Mouse (Mus musculus): ENCODE measurements around the gene Cytl1. TPM values are rescaled to one million over a fixed set of nuclear protein-coding genes. Genes with fewer than 3 reads are reported as not detected.
A peak's percentile ranks its signal among the peaks of the same experiment; 100 is the strongest.

Cytl1 gene
- polyA plus RNA-seq, 1 experiment from 2014 or later: 1.2 TPM

GRCm38 (mm10) chr5:37762046-37762445 lies 26.7 kb downstream of the Cytl1 start:
- DNase-seq (ENCODE audit: low spot score) (no peak), ATAC-seq (ENCODE audit: low FRiP score) (no peak)
- Histone ChIP-seq H3K4me1 (replicated peaks; ENCODE audit: control insufficient read depth, insufficient read depth, low read length) (no peaks in the 10 kb centered on the region), H3K27me3 (ENCODE audit: control insufficient read depth, insufficient read depth, low read length) (peaks cover 21% of the 10 kb centered on the region), H3K27ac (no peak overlapping the region), H3K9me3 (ENCODE audit: control insufficient read depth, low read length) (no peaks in the 10 kb centered on the region), H3K4me2 (replicated peaks) (no peak overlapping the region), H3K4me3 (replicated peaks; ENCODE audit: low read length) (no peak overlapping the region), H3K36me3 (replicated peaks; ENCODE audit: control insufficient read depth, insufficient read depth) (no peaks in the 10 kb centered on the region), H3K9ac (no peak overlapping the region)
- 90% methylated on average over 3 of the region's 3 CpGs for WGBS

GRCm38 (mm10) chr5:37765851-37766250 lies 30.5 kb downstream of the Cytl1 start:
- ATAC-seq (ENCODE audit: low FRiP score) (no peak), DNase-seq (ENCODE audit: low spot score) (no peak)
- WGBS: 15% methylated on average over 8 of the region's 8 CpGs
- Histone ChIP-seq H3K9me3 (ENCODE audit: control insufficient read depth, low read length) (no peaks in the 10 kb centered on the region), H3K4me2 (replicated peaks) (no peak overlapping the region), H3K27ac (no peak overlapping the region), H3K36me3 (replicated peaks; ENCODE audit: control insufficient read depth, insufficient read depth) (no peaks in the 10 kb centered on the region), H3K9ac (no peak overlapping the region), H3K27me3 (ENCODE audit: control insufficient read depth, insufficient read depth, low read length) (peaks cover 34% of the 10 kb centered on the region), H3K4me3 (replicated peaks; ENCODE audit: low read length) (no peak overlapping the region), H3K4me1 (replicated peaks; ENCODE audit: control insufficient read depth, insufficient read depth, low read length) (no peaks in the 10 kb centered on the region)

- Histone ChIP-seq H3K4me1 (replicated peaks; ENCODE audit: control insufficient read depth, insufficient read depth, low read length) (no peaks in the 10 kb centered on the region), H3K27ac (no peak overlapping the region), H3K4me2 (replicated peaks) (no peak overlapping the region), H3K4me3 (replicated peaks; ENCODE audit: low read length) (no peak overlapping the region), H3K27me3 (ENCODE audit: control insufficient read depth, insufficient read depth, low read length) (peaks cover 34% of the 10 kb centered on the region), H3K9me3 (ENCODE audit: control insufficient read depth, low read length) (no peaks in the 10 kb centered on the region), H3K9ac (no peak overlapping the region), H3K36me3 (replicated peaks; ENCODE audit: control insufficient read depth, insufficient read depth) (no peaks in the 10 kb centered on the region)
- WGBS: 86% methylated on average over 5 of the region's 5 CpGs
- DNase-seq (ENCODE audit: low spot score) (no peak), ATAC-seq (ENCODE audit: low FRiP score) (no peak)
Observed at GRCm38 (mm10) chr5:37767231-37767630, 31.9 kb downstream of the Cytl1 start.

- Histone ChIP-seq H3K27me3 (ENCODE audit: control insufficient read depth, insufficient read depth, low read length) (peaks cover 41% of the 10 kb centered on the region), H3K27ac (0 out of 2 replicates have a peak overlapping the region, but pooled peaks have one; percentile 2), H3K9me3 (ENCODE audit: control insufficient read depth, low read length) (no peaks in the 10 kb centered on the region), H3K4me2 (replicated peaks) (no peak overlapping the region), H3K4me1 (replicated peaks; ENCODE audit: control insufficient read depth, insufficient read depth, low read length) (no peaks in the 10 kb centered on the region), H3K9ac (no peak overlapping the region), H3K4me3 (replicated peaks; ENCODE audit: low read length) (no peak overlapping the region), H3K36me3 (replicated peaks; ENCODE audit: control insufficient read depth, insufficient read depth) (no peaks in the 10 kb centered on the region)
- WGBS: 6% methylated on average over 5 of the region's 5 CpGs
- ATAC-seq (ENCODE audit: low FRiP score) (peak; percentile 76; the same call in 1 of the 2 replicates), DNase-seq (ENCODE audit: low spot score) (peak; percentile 87)
Observed at GRCm38 (mm10) chr5:37769031-37769430, 33.7 kb downstream of the Cytl1 start.

GRCm38 (mm10) chr5:37770870-37771269 lies 35.6 kb downstream of the Cytl1 start:
- Histone ChIP-seq H3K27me3 (ENCODE audit: control insufficient read depth, insufficient read depth, low read length) (peaks cover 33% of the 10 kb centered on the region), H3K36me3 (replicated peaks; ENCODE audit: control insufficient read depth, insufficient read depth) (no peaks in the 10 kb centered on the region), H3K4me3 (replicated peaks; ENCODE audit: low read length) (no peak overlapping the region), H3K9ac (no peak overlapping the region), H3K4me2 (replicated peaks) (no peak overlapping the region), H3K4me1 (replicated peaks; ENCODE audit: control insufficient read depth, insufficient read depth, low read length) (no peaks in the 10 kb centered on the region), H3K9me3 (ENCODE audit: control insufficient read depth, low read length) (no peaks in the 10 kb centered on the region), H3K27ac (no peak overlapping the region)
- ATAC-seq (ENCODE audit: low FRiP score): no peak
- WGBS: 89% methylated on average over 6 of the region's 6 CpGs
- DNase-seq (ENCODE audit: low spot score): no peak

GRCm38 (mm10) chr5:37774011-37774410 lies 38.7 kb downstream of the Cytl1 start:
- ATAC-seq (ENCODE audit: low FRiP score) (no peak), DNase-seq (ENCODE audit: low spot score) (no peak)
- Histone ChIP-seq H3K4me1 (replicated peaks; ENCODE audit: control insufficient read depth, insufficient read depth, low read length) (no peaks in the 10 kb centered on the region), H3K4me3 (replicated peaks; ENCODE audit: low read length) (no peak overlapping the region), H3K4me2 (replicated peaks) (no peak overlapping the region), H3K9me3 (ENCODE audit: control insufficient read depth, low read length) (no peaks in the 10 kb centered on the region), H3K36me3 (replicated peaks; ENCODE audit: control insufficient read depth, insufficient read depth) (no peaks in the 10 kb centered on the region), H3K27me3 (ENCODE audit: control insufficient read depth, insufficient read depth, low read length) (peaks cover 11% of the 10 kb centered on the region), H3K27ac (no peak overlapping the region), H3K9ac (no peak overlapping the region)
- WGBS: 85% methylated on average over 4 of the region's 4 CpGs

GRCm38 (mm10) chr5:37775681-37776080 lies 40.4 kb downstream of the Cytl1 start:
- H3K4me3 ChIP-seq (replicated peaks; ENCODE audit: low read length): no peak overlapping the region
- H3K4me2 ChIP-seq (replicated peaks): no peak overlapping the region
- DNase-seq (ENCODE audit: low spot score) (no peak), ATAC-seq (ENCODE audit: low FRiP score) (no peak)
- WGBS: 59% methylated on average over 5 of the region's 5 CpGs
- no peaks in the 10 kb centered on the region for H3K4me1 ChIP-seq (replicated peaks; ENCODE audit: control insufficient read depth, insufficient read depth, low read length)
- no peaks in the 10 kb centered on the region for H3K9me3 ChIP-seq (ENCODE audit: control insufficient read depth, low read length)
- H3K27me3 ChIP-seq (ENCODE audit: control insufficient read depth, insufficient read depth, low read length): peaks cover 11% of the 10 kb centered on the region
- H3K9ac ChIP-seq: no peak overlapping the region
- no peak overlapping the region for H3K27ac ChIP-seq
- H3K36me3 ChIP-seq (replicated peaks; ENCODE audit: control insufficient read depth, insufficient read depth): no peaks in the 10 kb centered on the region

- Histone ChIP-seq H3K4me1 (replicated peaks; ENCODE audit: control insufficient read depth, insufficient read depth, low read length) (no peaks in the 10 kb centered on the region), H3K9me3 (ENCODE audit: control insufficient read depth, low read length) (no peaks in the 10 kb centered on the region), H3K36me3 (replicated peaks; ENCODE audit: control insufficient read depth, insufficient read depth) (no peaks in the 10 kb centered on the region), H3K27me3 (ENCODE audit: control insufficient read depth, insufficient read depth, low read length) (no peaks in the 10 kb centered on the region), H3K4me3 (replicated peaks; ENCODE audit: low read length) (no peak overlapping the region), H3K9ac (no peak overlapping the region), H3K4me2 (replicated peaks) (no peak overlapping the region), H3K27ac (no peak overlapping the region)
- ATAC-seq (ENCODE audit: low FRiP score): no peak
- WGBS: 69% methylated on average over 8 of the region's 8 CpGs
- no peak for DNase-seq (ENCODE audit: low spot score)
Observed at GRCm38 (mm10) chr5:37783306-37783705, 48.0 kb downstream of the Cytl1 start.

- no peak overlapping the region for H3K4me2 ChIP-seq (replicated peaks)
- no peaks in the 10 kb centered on the region for H3K4me1 ChIP-seq (replicated peaks; ENCODE audit: control insufficient read depth, insufficient read depth, low read length)
- no peak overlapping the region for H3K4me3 ChIP-seq (replicated peaks; ENCODE audit: low read length)
- H3K27me3 ChIP-seq (ENCODE audit: control insufficient read depth, insufficient read depth, low read length): no peaks in the 10 kb centered on the region
- H3K27ac ChIP-seq: no peak overlapping the region
- no peaks in the 10 kb centered on the region for H3K9me3 ChIP-seq (ENCODE audit: control insufficient read depth, low read length)
- no peak for ATAC-seq (ENCODE audit: low FRiP score)
- H3K36me3 ChIP-seq (replicated peaks; ENCODE audit: control insufficient read depth, insufficient read depth): no peaks in the 10 kb centered on the region
- WGBS: 86% methylated on average over 9 of the region's 9 CpGs
- no peak for DNase-seq (ENCODE audit: low spot score)
- H3K9ac ChIP-seq: no peak overlapping the region
Observed at GRCm38 (mm10) chr5:37784847-37785391, 49.6 kb downstream of the Cytl1 start.
